Mouse (Mus musculus) intestine, embryonic 14.5 days (tissue): ENCODE measurements at regions not wholly inside any gene's neighbourhood (a gene's known extent, or its start where the extent isn't known, plus 50 kb on each side); places are given as distances from the start of the nearest gene placed in this dataset.

Experiments used
- ATAC-seq: fragments of 200-750 bp; cut with Nextera tagmentation; replicated peaks from 2 replicates; pipeline ENCODE4 v1.8.0; 2017; ENCODE audit warnings: low read depth, moderate number of reproducible peaks, moderate TSS enrichment, moderate library complexity; ENCODE audit not compliant: low FRiP score, low TSS enrichment
- DNase-seq: peaks from one replicate; pipeline ENCODE4 v3.0.0-alpha.2; 2018; ENCODE audit warnings: low spot score
- H3K27ac ChIP-seq: fragments of 300-500 bp; sonication (generic); 2 replicates; pipeline ENCODE4 v1.5.1; 2014; ENCODE audit warnings: low read depth, mild to moderate bottlenecking, control low read depth
- H3K27me3 ChIP-seq: fragments of 300-500 bp; sonication (generic); replicated peaks from 2 replicates; pipeline ENCODE4 v1.6.1; 2014; ENCODE audit warnings: low read length, control low read depth; ENCODE audit not compliant: control insufficient read depth, insufficient read depth
- H3K36me3 ChIP-seq: fragments of 300-500 bp; sonication (generic); 2 replicates; pipeline ENCODE4 v1.6.1; 2014; ENCODE audit warnings: low read length, control low read depth; ENCODE audit not compliant: control insufficient read depth, insufficient read depth
- H3K4me1 ChIP-seq: fragments of 300-500 bp; sonication (generic); replicated peaks from 2 replicates; pipeline ENCODE4 v1.6.1; 2014; ENCODE audit warnings: low read length, control low read depth, mixed read lengths; ENCODE audit not compliant: control insufficient read depth, insufficient read depth
- H3K4me2 ChIP-seq: fragments of 300-500 bp; sonication (generic); 2 replicates; pipeline ENCODE4 v1.6.1; 2014; ENCODE audit warnings: low read length
- H3K4me3 ChIP-seq: fragments of 300-500 bp; sonication (generic); 2 replicates; pipeline ENCODE4 v1.5.1; 2014; ENCODE audit warnings: low read depth, low read length, control low read depth, mixed read lengths
- H3K9ac ChIP-seq: fragments of 300-500 bp; sonication (generic); 2 replicates; pipeline ENCODE4 v1.6.1; 2014; ENCODE audit warnings: mild to moderate bottlenecking, low read length
- H3K9me3 ChIP-seq: fragments of 300-500 bp; sonication (generic); 2 replicates; pipeline ENCODE4 v1.6.1; 2016; ENCODE audit warnings: low read length, control low read depth; ENCODE audit not compliant: control insufficient read depth
- WGBS: fragments of 180-500 bp; shearing (Covaris S2); extraction: QIAGEN DNeasy Blood & Tissue Kit; methylation state at CpG from one replicate; pipeline ENCODE4 v1.1.7; 2014; 5-methylcytosine and 5-hydroxymethylcytosine counted together

GRCm38 (mm10) chr8:117863837-117864236 lies 62.1 kb upstream of the Mphosph6 start:
- 36% methylated on average over 2 of the region's 2 CpGs for WGBS
- DNase-seq (peak; percentile 88), ATAC-seq (0 out of 2 replicates have a peak, but pooled peaks have one; percentile 23)
- Histone ChIP-seq H3K4me3 (no peak overlapping the region), H3K36me3 (no peaks in the 10 kb centered on the region), H3K27ac (no peak overlapping the region), H3K27me3 (0 out of 2 replicates have a peak, but pooled peaks cover 4% of the 10 kb centered on the region), H3K4me1 (no peaks in the 10 kb centered on the region; the same call in 1 of the 2 replicates), H3K4me2 (no peak overlapping the region), H3K9ac (no peak overlapping the region), H3K9me3 (no peaks in the 10 kb centered on the region)

DNA sequence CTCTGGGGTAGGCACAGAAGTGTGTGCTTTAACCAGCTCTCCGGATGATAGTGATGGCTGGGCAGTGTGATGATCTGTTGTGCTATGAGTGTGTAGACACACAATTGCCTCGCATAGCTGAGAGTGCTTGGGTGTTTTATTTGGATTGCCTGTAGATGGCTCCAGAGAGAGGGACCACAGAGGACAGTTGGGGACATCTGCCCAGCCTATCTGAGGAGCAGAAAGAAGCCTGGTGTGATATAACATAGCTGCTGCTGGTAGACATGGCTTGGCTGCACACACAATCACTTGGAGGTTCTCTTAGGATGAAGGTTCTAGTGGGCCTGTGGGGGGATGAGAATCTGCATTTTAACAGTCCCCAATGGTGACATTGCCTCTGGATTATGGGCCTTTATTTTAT lies 60.6 kb upstream of the Mphosph6 start:
- no peaks in the 10 kb centered on the region; the same call in 1 of the 2 replicates for H3K4me1 ChIP-seq
- DNase-seq (no peak), ATAC-seq (no peak)
- H3K27ac ChIP-seq: no peak overlapping the region
- no peak overlapping the region for H3K4me3 ChIP-seq
- H3K36me3 ChIP-seq: no peaks in the 10 kb centered on the region
- H3K27me3 ChIP-seq: 0 out of 2 replicates have a peak, but pooled peaks cover 4% of the 10 kb centered on the region
- 64% methylated on average over 2 of the region's 2 CpGs for WGBS
- no peaks in the 10 kb centered on the region for H3K9me3 ChIP-seq
- H3K9ac ChIP-seq: no peak overlapping the region
- no peak overlapping the region for H3K4me2 ChIP-seq

DNA sequence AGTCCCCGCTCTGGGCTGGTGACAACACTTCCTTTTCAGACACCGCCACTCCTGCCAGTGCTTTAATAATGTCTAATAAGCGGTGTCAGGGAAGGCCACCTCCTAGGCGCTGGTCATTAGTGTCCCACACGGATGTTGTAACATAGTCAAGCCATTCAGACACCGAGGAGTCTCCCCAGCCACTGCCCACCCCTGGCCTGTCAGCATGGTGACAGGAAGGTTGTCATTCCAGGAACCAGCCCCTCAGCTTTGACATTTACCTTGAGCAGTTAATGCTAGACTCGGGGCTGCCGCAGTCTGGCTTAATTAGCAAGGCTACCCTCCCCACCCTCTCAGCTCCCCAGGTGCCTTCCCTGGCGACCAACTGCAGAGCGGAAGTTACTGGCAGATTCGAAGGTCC lies 58.0 kb upstream of the Mphosph6 start:
- ATAC-seq: no peak
- Histone ChIP-seq H3K4me1 (no peaks in the 10 kb centered on the region), H3K4me3 (no peak overlapping the region), H3K27ac (no peak overlapping the region), H3K9me3 (no peaks in the 10 kb centered on the region), H3K9ac (no peak overlapping the region), H3K36me3 (no peaks in the 10 kb centered on the region), H3K27me3 (0 out of 2 replicates have a peak, but pooled peaks cover 4% of the 10 kb centered on the region), H3K4me2 (no peak overlapping the region)
- WGBS: 21% methylated on average over 11 of the region's 11 CpGs
- DNase-seq: no peak

DNA sequence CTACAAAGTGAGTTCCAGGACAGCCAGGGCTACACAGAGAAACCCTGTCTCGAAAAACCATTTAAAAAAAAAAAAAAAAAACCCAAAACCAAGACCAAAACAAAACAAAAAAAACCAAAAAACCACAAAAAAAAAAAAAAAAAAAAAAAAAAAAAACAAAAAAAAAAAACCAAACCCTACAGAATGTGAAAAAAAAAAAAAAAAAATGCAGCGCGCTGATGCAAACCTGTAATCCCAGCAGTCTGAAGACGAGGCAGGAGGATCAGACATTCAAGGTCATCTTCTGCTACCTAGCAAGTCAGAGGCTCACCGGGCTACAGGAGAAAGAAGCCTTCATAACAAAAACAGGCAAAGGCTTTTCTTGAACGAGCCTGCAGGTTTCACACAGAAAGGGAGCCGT lies 57.4 kb upstream of the Mphosph6 start:
- Histone ChIP-seq H3K4me3 (no peak overlapping the region), H3K9ac (no peak overlapping the region), H3K4me1 (no peaks in the 10 kb centered on the region), H3K27ac (no peak overlapping the region), H3K36me3 (no peaks in the 10 kb centered on the region), H3K9me3 (no peaks in the 10 kb centered on the region), H3K4me2 (no peak overlapping the region), H3K27me3 (0 out of 2 replicates have a peak, but pooled peaks cover 4% of the 10 kb centered on the region)
- WGBS: 68% methylated on average over 7 of the region's 7 CpGs
- ATAC-seq: no peak
- no peak for DNase-seq

DNA sequence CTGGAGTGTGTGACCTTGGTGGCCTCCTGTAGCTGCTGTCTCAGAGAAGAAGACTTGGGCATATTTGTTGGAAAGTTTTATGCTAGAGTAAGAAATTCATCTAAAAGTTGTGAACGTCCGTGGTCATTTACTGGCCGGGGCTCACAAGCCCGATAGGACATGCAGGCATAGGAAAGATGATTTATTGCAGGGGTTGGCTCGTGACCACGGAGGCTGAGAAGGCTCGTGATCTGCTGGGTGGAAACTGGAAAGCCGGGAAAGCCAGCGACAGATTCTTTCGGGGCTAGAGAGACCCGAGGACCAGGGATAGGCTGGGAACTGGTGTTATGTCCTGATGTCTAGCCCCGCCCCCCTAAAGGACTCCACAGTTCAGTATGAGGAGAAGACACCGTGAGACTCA lies 54.4 kb upstream of the Mphosph6 start:
- ATAC-seq (no peak), DNase-seq (no peak)
- Histone ChIP-seq H3K36me3 (no peaks in the 10 kb centered on the region), H3K4me1 (peaks cover 5% of the 10 kb centered on the region; the same call in 1 of the 2 replicates), H3K9ac (no peak overlapping the region), H3K4me2 (no peak overlapping the region), H3K4me3 (no peak overlapping the region), H3K27ac (no peak overlapping the region), H3K27me3 (0 out of 2 replicates have a peak, but pooled peaks cover 4% of the 10 kb centered on the region), H3K9me3 (no peaks in the 10 kb centered on the region)
- WGBS: 67% methylated on average over 13 of the region's 13 CpGs

DNA sequence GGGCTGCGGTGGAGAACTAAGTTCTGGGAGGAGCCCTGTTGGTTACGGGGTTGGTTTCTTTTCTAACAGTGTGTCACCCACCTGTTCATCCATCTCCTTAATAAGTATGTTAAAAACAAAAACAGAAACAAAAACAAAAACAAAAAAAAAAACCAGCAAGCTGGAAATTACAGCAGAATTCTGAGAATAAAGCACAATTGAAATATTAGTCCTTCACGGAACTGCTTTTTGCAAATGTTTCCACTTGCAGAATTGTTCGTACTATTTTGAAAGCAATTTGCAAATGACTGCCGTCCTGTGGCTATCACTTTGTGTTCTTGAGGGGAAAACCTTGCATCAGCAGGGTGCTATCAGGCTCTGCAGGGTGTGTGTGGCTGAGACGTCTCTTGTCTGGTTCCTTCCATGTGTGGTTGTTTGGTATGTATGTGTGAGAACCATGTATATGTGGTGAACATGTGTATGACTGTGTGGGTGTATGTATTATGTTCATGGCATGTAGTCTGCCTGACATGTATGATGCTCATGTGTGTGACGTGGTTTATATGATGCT lies 53.3 kb upstream of the Mphosph6 start:
- Histone ChIP-seq H3K4me3 (no peak overlapping the region), H3K9me3 (no peaks in the 10 kb centered on the region), H3K4me1 (peaks cover 5% of the 10 kb centered on the region; the same call in 1 of the 2 replicates), H3K27me3 (0 out of 2 replicates have a peak, but pooled peaks cover 4% of the 10 kb centered on the region), H3K4me2 (no peak overlapping the region), H3K9ac (no peak overlapping the region), H3K27ac (no peak overlapping the region), H3K36me3 (no peaks in the 10 kb centered on the region)
- DNase-seq (no peak), ATAC-seq (no peak)
- 90% methylated on average over 7 of the region's 7 CpGs for WGBS

- H3K4me3 ChIP-seq: no peak overlapping the region
- no peaks in the 10 kb centered on the region for H3K9me3 ChIP-seq
- ATAC-seq: no peak
- no peaks in the 10 kb centered on the region for H3K36me3 ChIP-seq
- no peak overlapping the region for H3K4me2 ChIP-seq
- H3K27ac ChIP-seq: no peak overlapping the region
- H3K9ac ChIP-seq: no peak overlapping the region
- DNase-seq: no peak
- H3K4me1 ChIP-seq: peaks cover 5% of the 10 kb centered on the region; the same call in 1 of the 2 replicates
- no peaks in the 10 kb centered on the region for H3K27me3 ChIP-seq
- WGBS: 80% methylated on average over 11 of the region's 11 CpGs
Observed at GRCm38 (mm10) chr8:117854301-117854700, 52.6 kb upstream of the Mphosph6 start.

GRCm38 (mm10) chr8:117853408-117853807 lies 51.7 kb upstream of the Mphosph6 start:
- no peak overlapping the region for H3K9ac ChIP-seq
- H3K4me3 ChIP-seq: no peak overlapping the region
- ATAC-seq (no peak), DNase-seq (no peak)
- no peaks in the 10 kb centered on the region for H3K9me3 ChIP-seq
- H3K27ac ChIP-seq: no peak overlapping the region
- WGBS: 30% methylated on average over 4 of the region's 4 CpGs
- H3K4me2 ChIP-seq: no peak overlapping the region
- H3K27me3 ChIP-seq: no peaks in the 10 kb centered on the region
- H3K36me3 ChIP-seq: no peaks in the 10 kb centered on the region
- H3K4me1 ChIP-seq: peaks cover 5% of the 10 kb centered on the region; the same call in 1 of the 2 replicates

- no peak overlapping the region for H3K27ac ChIP-seq
- no peak overlapping the region for H3K4me3 ChIP-seq
- peaks cover 5% of the 10 kb centered on the region; the same call in 1 of the 2 replicates for H3K4me1 ChIP-seq
- 38% methylated on average over 6 of the region's 6 CpGs for WGBS
- H3K9me3 ChIP-seq: no peaks in the 10 kb centered on the region
- no peak overlapping the region for H3K9ac ChIP-seq
- H3K27me3 ChIP-seq: no peaks in the 10 kb centered on the region
- DNase-seq: no peak
- no peak overlapping the region for H3K4me2 ChIP-seq
- H3K36me3 ChIP-seq: no peaks in the 10 kb centered on the region
- ATAC-seq: no peak
Observed at GRCm38 (mm10) chr8:117852521-117852920, 50.8 kb upstream of the Mphosph6 start.
